Mouse (Mus musculus) forebrain, embryonic 12.5 days (tissue): Measurements from ENCODE around the gene Fam114a1. TPM values are rescaled to one million over a fixed set of nuclear protein-coding genes. Genes with fewer than 3 reads are reported as not detected.

Source experiments
- ATAC-seq: fragments of 200-750 bp; cut with Nextera tagmentation; 2 replicates; pipeline ENCODE4 v1.8.0; 2017; ENCODE audit warnings: moderate TSS enrichment; ENCODE audit not compliant: low FRiP score
- H3K27ac ChIP-seq: fragments of 300-500 bp; sonication (generic); 2 replicates; pipeline ENCODE4 v1.5.1; 2016; ENCODE audit warnings: mild to moderate bottlenecking
- H3K27me3 ChIP-seq: fragments of 300-500 bp; sonication (generic); 2 replicates; pipeline ENCODE4 v1.6.1; 2016; ENCODE audit warnings: mild to moderate bottlenecking
- H3K36me3 ChIP-seq: fragments of 300-500 bp; sonication (generic); replicated peaks from 2 replicates; pipeline ENCODE4 v1.6.1; 2016; ENCODE audit warnings: mild to moderate bottlenecking
- H3K4me1 ChIP-seq: fragments of 300-500 bp; sonication (generic); 2 replicates; pipeline ENCODE4 v1.6.1; 2016
- H3K4me2 ChIP-seq: fragments of 300-500 bp; sonication (generic); 2 replicates; pipeline ENCODE4 v1.6.1; 2016; ENCODE audit warnings: mild to moderate bottlenecking, moderate library complexity
- H3K4me3 ChIP-seq: fragments of 300-500 bp; sonication (generic); replicated peaks from 2 replicates; pipeline ENCODE4 v1.5.1; 2016; ENCODE audit warnings: mild to moderate bottlenecking
- H3K9ac ChIP-seq: fragments of 300-500 bp; sonication (generic); 2 replicates; pipeline ENCODE4 v1.6.1; 2016; ENCODE audit warnings: mild to moderate bottlenecking
- H3K9me3 ChIP-seq: fragments of 300-500 bp; sonication (generic); 2 replicates; pipeline ENCODE4 v1.6.1; 2016
- WGBS: fragments of 180-500 bp; shearing (Covaris S2); methylation state at CpG from one replicate; pipeline ENCODE4 v1.1.7; 2016; 5-methylcytosine and 5-hydroxymethylcytosine counted together
- polyA plus RNA-seq: library from polyadenylated mRNA; unstranded; fragments of >200 nt; fragmentation: Nextera tagmentation; extraction: Ambion mirVana; gene quantifications from 2 replicates; pipeline ENCODE4 v1.2.1, GENCODE M21; 2016

Fam114a1 gene
- polyA plus RNA-seq, 1 experiment from 2014 or later: 15.0 TPM

DNA sequence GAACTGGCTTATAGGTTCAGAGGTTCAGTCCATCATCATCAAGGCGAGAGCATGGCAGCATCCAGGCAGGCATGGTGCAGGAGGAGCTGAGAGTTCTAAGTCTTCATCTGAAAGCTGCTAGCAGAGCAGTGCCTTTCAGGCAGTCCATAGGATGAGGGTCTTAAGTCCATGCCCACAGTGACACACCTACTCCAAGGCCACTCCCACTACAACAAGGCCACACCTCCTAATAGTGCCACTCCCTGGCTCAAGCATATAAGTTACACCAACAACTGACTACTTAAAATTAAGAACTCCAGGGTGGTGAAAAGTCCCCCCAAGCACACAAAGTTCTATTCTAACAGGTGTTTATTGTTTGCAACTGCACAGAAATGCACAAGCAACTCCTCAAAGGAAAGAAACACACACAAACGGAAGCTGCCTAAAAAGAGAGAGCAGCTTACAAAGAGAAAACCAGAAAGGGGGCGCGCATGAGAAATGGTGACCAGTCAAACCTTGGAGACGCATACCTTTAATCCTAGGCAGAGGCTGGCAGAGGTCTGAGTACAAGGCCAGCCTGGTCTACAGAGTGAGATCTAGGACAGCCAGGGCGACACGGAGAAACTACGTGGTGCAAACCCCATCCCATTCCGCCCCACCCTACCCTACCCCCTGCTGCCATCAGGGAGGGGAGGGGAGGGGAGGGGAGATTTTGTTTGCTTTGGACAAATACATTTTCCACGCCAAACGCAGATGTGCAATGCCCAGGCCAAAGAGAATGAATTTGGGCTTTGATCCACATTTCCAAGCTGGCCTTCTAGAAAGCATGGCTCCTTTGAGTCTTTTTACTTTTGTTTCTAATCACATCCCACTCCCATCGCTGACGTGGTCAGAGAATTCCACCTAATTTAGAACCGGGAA is 660 bp upstream of the Fam114a1 start:
- H3K9me3 ChIP-seq: no peaks in the 10 kb centered on the region
- 3% methylated on average over 14 of the region's 14 CpGs for WGBS
- H3K4me3 ChIP-seq: peak overlapping the region; percentile 69
- no peaks in the 10 kb centered on the region for H3K36me3 ChIP-seq
- peak overlapping the region; percentile 95 for H3K4me2 ChIP-seq
- no peak overlapping the region for H3K27ac ChIP-seq
- peak overlapping the region; percentile 71 for H3K9ac ChIP-seq
- peaks cover 20% of the 10 kb centered on the region for H3K4me1 ChIP-seq
- ATAC-seq: peak; percentile 62
- H3K27me3 ChIP-seq: peaks cover 24% of the 10 kb centered on the region

DNA sequence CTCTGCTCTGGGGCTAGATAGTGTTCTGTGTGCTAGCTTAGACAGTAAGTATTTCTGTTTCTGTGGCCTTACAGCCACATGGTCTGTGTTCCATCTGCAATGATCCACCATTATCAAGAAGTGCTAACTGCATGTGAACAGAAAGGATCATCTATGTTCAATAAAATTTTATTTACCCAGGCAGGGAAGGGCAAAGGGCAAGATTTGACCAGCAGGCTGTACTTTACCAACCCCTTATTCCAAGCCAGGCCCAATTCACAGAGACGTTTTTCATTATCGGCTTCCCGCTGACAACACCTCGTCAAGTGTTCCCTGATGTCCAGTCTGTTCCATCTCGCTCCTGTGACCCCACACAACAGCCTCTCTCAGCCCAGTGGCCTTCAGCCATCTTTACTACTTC is 5.2 kb downstream of the Fam114a1 start:
- WGBS: 76% methylated on average over 5 of the region's 5 CpGs
- no peaks in the 10 kb centered on the region for H3K9me3 ChIP-seq
- H3K4me3 ChIP-seq: no peak overlapping the region
- no peaks in the 10 kb centered on the region for H3K36me3 ChIP-seq
- no peak overlapping the region for H3K27ac ChIP-seq
- H3K9ac ChIP-seq: no peak overlapping the region
- peaks cover 6% of the 10 kb centered on the region; the same call in 1 of the 2 replicates for H3K4me1 ChIP-seq
- no peak for ATAC-seq
- peaks cover 10% of the 10 kb centered on the region; the same call in 1 of the 2 replicates for H3K27me3 ChIP-seq
- no peak overlapping the region for H3K4me2 ChIP-seq

DNA sequence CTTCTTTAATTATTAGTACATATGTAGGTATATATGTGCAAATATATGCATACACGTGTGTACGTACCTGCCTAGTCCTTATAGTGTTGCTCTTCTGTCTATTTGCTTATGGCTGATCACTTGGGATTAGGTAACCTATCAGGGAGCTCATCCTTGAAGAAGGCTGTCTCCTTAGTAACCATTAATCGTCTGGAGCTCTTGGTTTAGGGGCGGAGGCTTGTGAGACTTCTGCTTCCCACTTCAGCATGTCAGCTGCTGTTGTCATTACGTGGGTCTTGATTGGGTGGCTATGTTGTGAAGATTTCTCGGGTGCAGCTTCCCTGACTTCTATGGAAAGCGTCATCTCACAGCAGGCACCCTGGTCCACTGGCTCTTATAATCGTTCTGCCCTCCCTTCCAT is 7.3 kb downstream of the Fam114a1 start:
- ATAC-seq: no peak
- H3K4me1 ChIP-seq: no peaks in the 10 kb centered on the region
- H3K27ac ChIP-seq: no peak overlapping the region
- H3K36me3 ChIP-seq: no peaks in the 10 kb centered on the region
- H3K4me3 ChIP-seq: no peak overlapping the region
- no peaks in the 10 kb centered on the region for H3K27me3 ChIP-seq
- no peaks in the 10 kb centered on the region for H3K9me3 ChIP-seq
- 74% methylated on average over 8 of the region's 8 CpGs for WGBS
- no peak overlapping the region for H3K4me2 ChIP-seq
- H3K9ac ChIP-seq: no peak overlapping the region

DNA sequence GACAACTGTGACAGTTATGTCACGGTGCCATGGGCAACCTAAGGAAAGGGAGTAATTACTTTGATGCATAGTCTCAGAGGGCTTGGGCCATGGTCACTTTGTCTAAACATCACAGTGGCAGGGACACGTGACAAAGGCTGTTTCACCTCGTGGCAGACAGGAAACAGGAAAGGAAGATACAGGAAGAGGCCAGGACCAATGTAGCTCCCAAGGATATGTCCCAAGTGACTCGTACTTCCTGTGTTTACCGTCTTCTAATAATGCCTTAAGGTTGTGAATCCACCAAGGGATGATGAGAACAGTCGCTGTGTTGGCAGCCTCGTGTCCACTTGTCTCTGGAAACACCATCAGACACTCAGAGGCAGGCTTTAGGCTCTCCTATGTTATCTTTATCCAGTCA is 16.1 kb downstream of the Fam114a1 start:
- Histone ChIP-seq H3K27me3 (no peaks in the 10 kb centered on the region), H3K4me2 (no peak overlapping the region), H3K27ac (no peak overlapping the region), H3K4me1 (no peaks in the 10 kb centered on the region), H3K36me3 (no peaks in the 10 kb centered on the region), H3K4me3 (no peak overlapping the region), H3K9ac (no peak overlapping the region), H3K9me3 (no peaks in the 10 kb centered on the region)
- ATAC-seq: no peak
- 82% methylated on average over 7 of the region's 7 CpGs for WGBS

DNA sequence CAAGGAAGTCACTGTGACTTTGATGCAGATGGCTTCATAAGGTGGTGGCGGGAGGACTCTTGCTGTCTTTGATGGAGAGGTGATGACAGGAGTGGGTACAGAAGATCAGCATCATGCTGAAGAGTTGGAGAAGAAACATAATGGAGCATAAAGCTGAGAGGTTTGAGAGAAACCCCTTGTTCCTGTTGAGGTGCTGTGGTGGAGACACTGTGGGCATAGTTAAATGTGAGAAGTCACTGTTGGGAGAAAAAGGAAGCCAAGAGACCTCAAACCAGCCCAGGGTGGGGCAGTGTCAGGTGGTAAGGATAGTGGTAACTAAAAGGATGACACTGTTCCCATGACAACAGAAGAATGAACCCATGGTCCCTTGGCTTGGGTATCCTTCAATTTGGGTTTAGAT is 20.1 kb downstream of the Fam114a1 start:
- Histone ChIP-seq H3K4me2 (no peak overlapping the region), H3K27ac (no peak overlapping the region), H3K9ac (no peak overlapping the region), H3K4me1 (no peaks in the 10 kb centered on the region), H3K4me3 (no peak overlapping the region), H3K9me3 (no peaks in the 10 kb centered on the region), H3K36me3 (no peaks in the 10 kb centered on the region), H3K27me3 (no peaks in the 10 kb centered on the region)
- WGBS: 95% methylated on average over 1 of the region's 1 CpGs
- no peak for ATAC-seq

DNA sequence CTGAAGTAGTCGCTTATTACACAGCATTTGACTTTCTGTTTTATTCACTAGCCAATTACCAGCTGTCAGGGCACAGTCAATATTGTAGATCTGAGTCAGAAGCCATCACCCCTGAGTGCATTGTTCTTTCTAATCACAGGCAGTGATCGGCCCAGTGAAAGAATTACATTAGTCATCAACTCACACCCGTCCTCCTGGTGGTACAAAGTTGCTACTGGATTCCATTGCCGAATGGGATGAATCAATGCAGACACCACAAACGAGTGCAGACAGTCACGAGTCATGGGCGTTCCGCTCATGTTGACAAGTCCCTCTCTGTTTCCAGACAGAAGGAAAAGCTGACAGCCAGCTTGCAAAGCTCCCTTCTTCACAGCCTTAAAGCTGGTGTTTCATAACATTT is 22.7 kb downstream of the Fam114a1 start:
- Histone ChIP-seq H3K9ac (no peak overlapping the region), H3K36me3 (no peaks in the 10 kb centered on the region), H3K4me2 (no peak overlapping the region), H3K9me3 (no peaks in the 10 kb centered on the region), H3K27me3 (no peaks in the 10 kb centered on the region), H3K4me1 (no peaks in the 10 kb centered on the region), H3K27ac (no peak overlapping the region), H3K4me3 (no peak overlapping the region)
- WGBS: 57% methylated on average over 8 of the region's 8 CpGs
- no peak for ATAC-seq

DNA sequence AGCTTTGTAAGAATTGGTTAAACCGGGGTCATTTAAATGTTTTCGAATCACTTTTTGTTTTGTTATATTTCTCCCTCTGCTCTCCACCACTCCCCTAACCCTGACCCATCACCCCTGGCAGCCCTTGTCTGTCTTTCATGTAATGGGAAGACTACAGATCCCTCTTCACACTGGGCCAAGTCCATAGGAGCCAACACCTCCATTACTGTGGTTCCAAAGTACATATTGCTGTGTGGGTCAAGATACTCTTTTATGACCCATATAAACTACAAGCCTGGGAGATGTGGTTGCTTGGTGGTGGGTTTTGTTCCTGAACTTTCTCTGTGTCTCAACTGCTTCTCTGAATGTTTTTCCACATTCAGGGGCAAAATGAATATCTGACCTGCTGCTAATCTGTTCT is 25.5 kb downstream of the Fam114a1 start:
- H3K4me2 ChIP-seq: no peak overlapping the region
- H3K4me3 ChIP-seq: no peak overlapping the region
- no peaks in the 10 kb centered on the region for H3K36me3 ChIP-seq
- no peaks in the 10 kb centered on the region for H3K9me3 ChIP-seq
- no peak overlapping the region for H3K9ac ChIP-seq
- no peaks in the 10 kb centered on the region for H3K27me3 ChIP-seq
- H3K27ac ChIP-seq: no peak overlapping the region
- WGBS: 97% methylated on average over 2 of the region's 2 CpGs
- H3K4me1 ChIP-seq: no peaks in the 10 kb centered on the region
- no peak for ATAC-seq

DNA sequence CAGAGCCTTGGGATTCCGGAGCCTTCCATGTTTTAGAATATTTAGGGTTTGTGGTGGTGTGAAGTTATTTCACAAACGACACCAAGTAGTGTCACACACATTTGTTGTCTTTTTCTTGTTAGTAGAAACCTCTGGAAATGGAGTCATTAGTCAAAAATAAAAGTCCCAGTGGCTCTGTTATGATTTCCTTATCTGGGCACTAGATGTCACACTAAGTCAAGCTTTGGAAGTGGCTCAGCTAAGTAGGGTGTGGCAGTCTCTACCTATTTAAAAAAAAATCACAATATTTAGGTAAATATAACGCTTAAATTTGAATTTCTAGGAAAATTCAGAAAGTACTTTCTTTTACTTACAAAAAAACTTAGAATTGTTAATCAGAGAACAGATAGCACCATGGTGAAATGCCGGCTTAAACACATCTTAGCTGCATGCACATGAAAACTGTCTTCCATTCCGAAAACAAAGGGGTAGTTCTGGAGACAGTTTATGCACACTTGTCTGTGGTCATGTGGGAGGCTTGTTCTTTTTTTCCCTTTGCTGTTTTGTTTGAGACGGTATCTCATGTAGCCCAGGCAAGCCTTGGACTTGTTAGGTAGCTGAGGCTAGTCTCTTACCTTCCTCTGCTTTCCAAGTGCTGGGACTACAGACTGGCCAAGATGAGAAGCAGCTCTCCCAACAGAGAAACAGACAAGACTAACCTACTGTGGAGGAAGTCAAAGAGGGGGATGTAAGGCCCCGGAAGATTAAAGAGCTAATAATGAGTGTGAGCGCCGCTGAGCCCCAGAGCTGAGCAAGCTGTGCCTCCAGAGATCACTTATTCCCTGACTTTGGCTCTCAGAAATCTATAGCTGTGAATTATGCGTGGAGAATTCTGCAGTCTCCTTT is 33.3 kb downstream of the Fam114a1 start:
- WGBS: 61% methylated on average over 10 of the region's 10 CpGs
- H3K36me3 ChIP-seq: no peaks in the 10 kb centered on the region
- ATAC-seq: 0 out of 2 replicates have a peak, but pooled peaks have one; percentile 51
- no peaks in the 10 kb centered on the region for H3K27me3 ChIP-seq
- H3K27ac ChIP-seq: peak overlapping the region; percentile 4; the same call in 1 of the 2 replicates
- no peak overlapping the region for H3K4me2 ChIP-seq
- peaks cover 12% of the 10 kb centered on the region for H3K4me1 ChIP-seq
- H3K9ac ChIP-seq: no peak overlapping the region
- H3K9me3 ChIP-seq: no peaks in the 10 kb centered on the region
- H3K4me3 ChIP-seq: no peak overlapping the region

DNA sequence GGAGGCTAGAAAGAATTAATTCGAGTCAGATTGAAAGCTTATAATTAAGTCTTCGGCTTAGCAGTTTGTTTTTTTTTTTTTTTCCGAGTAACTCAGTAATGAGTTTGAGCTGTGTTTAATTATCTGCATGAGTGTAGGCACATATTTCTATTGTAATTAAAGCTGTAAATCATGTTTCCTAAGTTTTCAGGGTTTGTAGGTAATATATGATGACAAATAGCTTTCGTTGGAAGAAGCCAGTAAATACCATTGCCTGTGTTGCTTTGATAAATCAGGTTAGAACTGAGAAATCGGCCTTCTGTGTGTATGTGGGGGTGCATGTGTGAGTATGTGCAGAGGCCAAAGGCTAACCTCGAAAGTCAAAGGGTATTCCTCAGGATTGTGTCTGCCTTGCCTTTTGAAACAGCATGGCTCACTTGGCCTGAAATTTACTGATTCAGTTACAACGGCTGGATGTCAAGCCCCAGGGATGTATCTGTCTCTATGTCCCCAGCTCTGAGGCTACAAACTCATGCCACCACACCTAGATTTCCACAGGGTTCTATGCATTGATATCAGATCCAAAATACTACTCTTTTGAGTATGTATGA is 34.2 kb downstream of the Fam114a1 start:
- no peak overlapping the region for H3K4me3 ChIP-seq

DNA sequence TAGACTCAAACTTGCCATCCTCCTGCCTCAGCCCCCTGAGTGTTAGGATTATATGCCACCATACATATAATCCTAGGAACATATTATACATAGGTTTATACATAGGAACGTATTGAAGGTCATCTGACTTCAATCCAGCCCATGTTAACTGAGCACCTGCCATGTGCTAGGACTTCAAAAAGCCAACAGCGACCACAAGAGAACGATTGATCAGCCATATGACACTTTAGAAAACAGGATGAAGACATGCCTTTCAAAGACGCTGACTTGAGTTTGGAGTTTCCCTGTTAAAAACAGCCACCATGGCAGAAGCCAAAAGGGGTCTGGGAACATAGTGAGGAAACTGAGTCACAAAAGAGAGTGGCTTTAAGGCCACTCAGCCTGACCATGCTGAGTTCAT is 35.4 kb downstream of the Fam114a1 start:
- Histone ChIP-seq H3K4me2 (no peak overlapping the region), H3K27ac (no peak overlapping the region), H3K4me3 (no peak overlapping the region), H3K36me3 (no peaks in the 10 kb centered on the region), H3K9ac (no peak overlapping the region), H3K27me3 (no peaks in the 10 kb centered on the region), H3K4me1 (peaks cover 12% of the 10 kb centered on the region), H3K9me3 (no peaks in the 10 kb centered on the region)
- no peak for ATAC-seq
- WGBS: 94% methylated on average over 4 of the region's 4 CpGs

More for the DNA sequence above, 34.2 kb downstream of the Fam114a1 start:
- Histone ChIP-seq H3K36me3 (no peaks in the 10 kb centered on the region), H3K27ac (no peak overlapping the region), H3K4me2 (no peak overlapping the region), H3K9ac (no peak overlapping the region), H3K4me1 (peaks cover 12% of the 10 kb centered on the region), H3K9me3 (no peaks in the 10 kb centered on the region), H3K27me3 (no peaks in the 10 kb centered on the region)
- no peak for ATAC-seq
- WGBS: 55% methylated on average over 7 of the region's 7 CpGs

DNA sequence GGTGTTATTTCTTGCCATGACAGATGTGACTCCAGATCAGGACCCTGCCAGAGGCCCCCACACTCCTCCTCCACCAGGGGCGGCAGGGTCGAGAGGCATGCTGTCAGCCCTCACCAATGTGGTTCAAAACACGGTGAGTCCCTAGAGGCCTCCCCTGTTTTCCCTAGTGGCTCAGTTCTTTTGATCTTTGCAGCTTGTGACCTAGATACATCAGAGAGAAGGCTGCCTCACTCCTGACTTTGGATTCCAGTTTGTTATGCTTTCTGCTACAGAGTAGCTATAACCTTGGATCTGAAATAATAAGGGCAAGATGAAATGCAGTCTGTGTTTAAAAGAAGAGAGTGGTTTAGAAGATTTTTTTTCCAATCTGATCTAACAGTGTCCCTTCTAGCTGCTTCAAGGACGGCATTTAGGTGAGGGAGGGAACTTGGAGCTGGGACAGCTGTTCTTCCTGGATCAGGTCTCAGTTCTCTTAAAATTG is 36.2 kb downstream of the Fam114a1 start:
- 0 out of 2 replicates have a peak, but pooled peaks cover 3% of the 10 kb centered on the region for H3K36me3 ChIP-seq
- no peak overlapping the region for H3K9ac ChIP-seq
- H3K4me2 ChIP-seq: no peak overlapping the region
- no peak overlapping the region for H3K4me3 ChIP-seq
- no peaks in the 10 kb centered on the region for H3K27me3 ChIP-seq
- no peak overlapping the region for H3K27ac ChIP-seq
- 54% methylated on average over 4 of the region's 4 CpGs for WGBS
- peak; percentile 15; the same call in 1 of the 2 replicates for ATAC-seq
- H3K4me1 ChIP-seq: peaks cover 12% of the 10 kb centered on the region
- H3K9me3 ChIP-seq: no peaks in the 10 kb centered on the region
